Mouse (Mus musculus): ENCODE results near the gene Hectd3.
A peak's percentile ranks its signal among the peaks of the same experiment; 100 is the strongest.

The Hectd3 gene

GRCm38 (mm10) chr4:117017738-117018137 lies 22.6 kb downstream of the Hectd3 start:
- DNase-seq, result no peak

GRCm38 (mm10) chr4:117018327-117018726 lies 23.2 kb downstream of the Hectd3 start:
- DNase-seq, result no peak

- peak; percentile 92 to 93 for DNase-seq
Observed at GRCm38 (mm10) chr4:117019206-117020134, 24.4 kb downstream of the Hectd3 start, which contains the start of gene Eif2b3. TSS of gene Eif2b3 (plus strand) at chr4:117019402.

DNA sequence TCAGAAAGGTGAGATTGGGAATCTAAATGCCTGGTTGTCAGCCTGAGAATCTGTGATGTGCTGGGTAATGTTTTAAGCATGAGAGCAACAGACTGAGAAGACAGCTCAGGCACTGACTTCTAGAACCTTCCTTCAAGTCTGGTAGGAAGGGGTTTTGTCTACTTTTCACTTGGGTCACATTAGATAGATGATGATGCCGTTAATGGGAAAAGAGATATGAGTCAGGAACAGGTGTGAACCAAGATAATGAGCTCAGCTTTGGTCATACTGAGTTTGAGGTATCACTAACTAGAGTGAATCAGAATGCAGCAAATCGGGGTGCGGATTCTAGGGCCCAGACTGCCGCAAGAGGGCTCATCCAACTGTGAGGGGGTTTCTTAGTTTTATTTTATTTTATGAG lies 28.4 kb downstream of the Hectd3 start:
- DNase-seq, result no peak

DNA sequence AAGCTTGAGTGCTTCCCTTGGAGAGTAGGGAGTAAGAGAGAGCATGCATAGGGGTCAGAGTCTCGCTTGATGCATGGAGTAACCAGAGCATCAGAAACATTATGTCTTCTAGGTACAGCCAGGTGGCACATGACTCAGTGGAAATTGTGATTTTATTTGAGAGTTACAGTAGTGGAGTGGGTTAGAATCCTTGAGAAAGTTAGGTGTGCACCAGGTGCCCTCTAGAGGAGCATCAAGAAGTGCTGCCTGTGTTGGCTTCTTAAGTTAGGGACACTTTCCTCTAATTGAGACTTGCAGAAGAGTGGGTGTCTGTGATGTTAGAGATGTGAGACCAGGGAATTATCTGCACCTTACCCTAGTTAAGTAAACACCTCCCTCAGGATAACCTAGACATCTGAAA lies 36.0 kb downstream of the Hectd3 start:
- no peak for DNase-seq

DNA sequence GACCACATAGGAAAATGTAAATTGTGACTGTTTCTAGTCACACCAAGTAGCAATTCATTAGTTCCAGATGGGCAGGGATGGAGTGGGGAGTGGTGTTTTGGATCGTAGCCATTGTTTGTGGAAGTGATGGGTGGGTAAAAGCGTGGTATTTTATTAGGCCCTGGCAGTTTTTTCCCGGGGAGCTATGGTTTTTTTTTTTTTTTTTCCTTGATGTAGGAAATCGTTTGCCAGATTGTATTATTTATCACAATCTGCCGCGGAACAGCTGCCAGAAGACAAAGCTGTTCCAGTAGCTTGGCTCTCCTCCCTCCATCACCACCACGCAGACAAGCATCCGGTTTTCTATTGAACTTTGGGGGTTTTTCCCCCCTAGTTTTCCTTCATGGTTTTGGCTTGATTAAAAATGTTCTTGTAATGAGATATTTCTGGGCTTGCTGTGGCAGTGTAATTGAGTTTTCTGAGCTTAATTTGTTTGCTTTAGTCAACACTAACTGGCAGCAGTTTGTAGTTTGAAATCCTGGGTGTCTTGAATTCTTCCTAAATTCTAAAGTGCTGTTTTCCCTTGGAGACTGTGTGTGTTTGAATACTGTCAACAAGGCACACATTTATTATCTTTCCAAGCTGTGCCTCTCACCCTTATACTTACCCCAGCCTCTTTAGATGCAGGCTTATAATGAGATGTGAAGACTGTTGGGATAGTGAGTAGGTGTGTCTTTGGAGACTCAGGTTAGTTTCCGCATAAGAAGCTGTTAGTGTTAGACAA lies 45.0 kb downstream of the Hectd3 start:
- DNase-seq, result peak; percentile 66 to 76

GRCm38 (mm10) chr4:117040791-117041190 lies 45.7 kb downstream of the Hectd3 start:
- DNase-seq, result no peak

DNA sequence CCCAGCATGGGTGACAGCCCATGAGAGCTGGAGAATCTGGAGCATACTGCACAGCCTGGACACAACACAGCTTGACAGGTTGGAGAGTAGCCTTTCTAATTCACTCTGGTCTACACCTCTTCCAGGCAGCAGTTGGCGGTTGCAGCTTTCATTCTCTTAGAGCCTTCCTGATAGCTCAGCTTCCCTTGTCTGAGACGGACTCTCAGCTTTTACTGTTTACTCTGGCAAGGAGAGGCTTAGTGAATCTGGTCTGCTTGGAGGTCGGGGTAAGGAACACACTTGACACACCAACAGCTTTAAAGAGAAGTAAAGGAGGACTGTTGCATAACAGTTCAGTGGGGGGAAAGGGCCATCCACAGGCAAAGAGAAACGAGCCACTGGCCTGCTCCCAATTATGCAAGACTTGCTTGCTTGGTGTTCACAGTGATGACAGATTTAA lies 46.2 kb downstream of the Hectd3 start:
- peak; percentile 36 to 41 for DNase-seq

GRCm38 (mm10) chr4:117048836-117049235 lies 53.7 kb downstream of the Hectd3 start:
- no peak for DNase-seq

DNA sequence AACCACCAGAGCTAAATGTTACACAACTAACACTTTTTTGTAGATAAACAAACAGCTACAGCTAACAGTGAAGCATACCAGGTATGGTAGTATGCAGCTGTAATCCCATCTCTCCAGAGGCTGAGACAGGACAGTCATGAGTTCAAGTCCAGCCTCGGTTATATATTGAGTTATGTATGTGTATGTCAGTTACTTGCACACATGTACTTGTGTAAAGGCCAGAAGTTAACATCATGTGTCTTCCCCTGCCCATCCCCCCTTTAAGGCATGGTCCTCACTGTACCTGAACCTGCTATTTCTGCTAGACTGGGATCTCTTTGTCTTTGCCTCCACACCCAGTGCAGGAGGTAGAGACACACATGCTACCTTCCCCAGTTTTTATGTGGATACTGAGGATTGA lies 54.4 kb downstream of the Hectd3 start:
- DNase-seq, result no peak

DNA sequence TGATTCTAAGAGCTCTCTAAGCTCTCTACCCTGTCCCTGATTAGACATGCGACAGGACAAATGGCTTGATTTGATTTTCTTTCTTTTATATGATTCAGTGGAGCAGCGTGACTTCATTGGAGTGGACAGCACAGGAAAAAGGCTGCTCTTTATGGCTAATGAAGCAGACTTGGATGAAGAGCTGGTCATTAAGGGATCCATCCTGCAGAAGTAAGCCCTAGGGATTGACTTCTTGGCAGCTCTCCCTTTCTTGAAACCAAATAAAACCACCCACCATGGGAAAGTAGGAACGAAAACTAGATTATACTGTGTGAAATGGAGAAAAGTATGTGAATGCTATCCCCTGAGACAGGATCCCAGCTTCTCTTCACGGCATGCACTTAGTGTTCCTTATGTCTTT lies 57.5 kb downstream of the Hectd3 start:
- DNase-seq, result peak; percentile 11 to 24

GRCm38 (mm10) chr4:117053956-117054355 lies 58.8 kb downstream of the Hectd3 start:
- peak; percentile 17 to 21 for DNase-seq
